Mouse (Mus musculus): ENCODE data around the gene Matk.

GRCm38 (mm10) chr10:81284189-81284588 lies 31.5 kb downstream of the Matk start:
- no peak for TF ChIP-seq CTCF (conservative IDR thresholded peaks at IDR 0.05; ENCODE audit: low read length)
- TF ChIP-seq POU5F1 (IDR thresholded peaks at IDR 0.05; ENCODE audit: borderline replicate concordance, low read length) = no peak
- TF ChIP-seq NANOG (IDR thresholded peaks at IDR 0.05; ENCODE audit: borderline replicate concordance, low read length) = no peak
